Mouse (Mus musculus) kidney, embryonic 14.5 days (tissue): Measurements from ENCODE around the gene Cd27. TPM values are rescaled to one million over a fixed set of nuclear protein-coding genes. Genes with fewer than 3 reads are reported as not detected.
"Not testable (repeated sequence)": the region's sequence is repeated elsewhere in the genome, so short reads cannot be mapped to it uniquely, and the experiment has no call there.

Experiments
- ATAC-seq: fragments of 200-750 bp; cut with Nextera tagmentation; 2 replicates; pipeline ENCODE4 v1.8.0; 2017; ENCODE audit warnings: moderate number of reproducible peaks, mild to moderate bottlenecking, moderate TSS enrichment, moderate library complexity; ENCODE audit not compliant: low FRiP score, low TSS enrichment
- H3K27ac ChIP-seq: fragments of 300-500 bp; sonication (generic); 2 replicates; pipeline ENCODE4 v1.5.1; 2014; ENCODE audit warnings: low read depth, mild to moderate bottlenecking, low read length, moderate library complexity, mixed read lengths
- H3K27me3 ChIP-seq: fragments of 300-500 bp; sonication (generic); 2 replicates; pipeline ENCODE4 v1.6.1; 2014; ENCODE audit warnings: mild to moderate bottlenecking, low read length; ENCODE audit not compliant: control insufficient read depth, insufficient read depth
- H3K36me3 ChIP-seq: fragments of 300-500 bp; sonication (generic); 2 replicates; pipeline ENCODE4 v1.6.1; 2014; ENCODE audit warnings: low read length, mixed read lengths; ENCODE audit not compliant: control insufficient read depth, insufficient read depth
- H3K4me1 ChIP-seq: fragments of 300-500 bp; sonication (generic); 2 replicates; pipeline ENCODE4 v1.6.1; 2014; ENCODE audit warnings: low read length, mixed read lengths; ENCODE audit not compliant: control insufficient read depth, insufficient read depth
- H3K4me2 ChIP-seq: fragments of 300-500 bp; sonication (generic); replicated peaks from 2 replicates; pipeline ENCODE4 v1.6.1; 2014; ENCODE audit warnings: low read depth, mild to moderate bottlenecking, low read length
- H3K4me3 ChIP-seq: fragments of 300-500 bp; sonication (generic); 2 replicates; pipeline ENCODE4 v1.5.1; 2014; ENCODE audit warnings: mild to moderate bottlenecking, low read length
- H3K9ac ChIP-seq: fragments of 300-500 bp; sonication (generic); 2 replicates; pipeline ENCODE4 v1.6.1; 2014; ENCODE audit warnings: low read depth, mild to moderate bottlenecking, low read length, moderate library complexity
- H3K9me3 ChIP-seq: fragments of 300-500 bp; sonication (generic); 2 replicates; pipeline ENCODE4 v1.6.1; 2016; ENCODE audit warnings: low read length; ENCODE audit not compliant: control insufficient read depth
- WGBS: fragments of 180-500 bp; shearing (Covaris S2); extraction: QIAGEN DNeasy Blood & Tissue Kit; methylation state at CpG from one replicate; pipeline ENCODE4 v1.1.7; 2014; 5-methylcytosine and 5-hydroxymethylcytosine counted together
- polyA plus RNA-seq: library from polyadenylated mRNA; unstranded; fragments of >200 nt; fragmentation: Nextera tagmentation; extraction: Ambion mirVana; gene quantifications from 2 replicates; pipeline ENCODE4 v1.2.1, GENCODE M21; 2014

Gene Cd27
- polyA plus RNA-seq, 1 experiment from 2014 or later: 1.5 TPM

DNA sequence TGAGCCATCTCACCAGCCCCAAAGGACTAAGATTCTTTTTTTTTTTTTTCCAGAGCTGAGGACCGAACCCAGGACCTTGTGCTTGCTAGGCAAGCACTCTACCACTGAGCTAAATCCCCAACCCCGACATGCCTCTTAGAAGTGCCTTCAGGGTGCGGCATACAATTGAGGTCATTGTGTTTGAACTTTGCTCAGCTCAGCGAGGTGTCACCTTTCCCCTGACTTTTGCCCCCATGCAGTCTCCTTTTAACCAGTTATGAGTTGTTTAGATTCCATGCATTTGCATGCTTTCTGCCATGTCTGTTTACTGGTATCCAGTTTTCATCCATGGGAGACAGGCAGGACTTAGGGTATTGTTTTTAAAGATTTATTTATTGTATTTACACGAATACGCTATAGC is 32.0 kb upstream of the Cd27 start:
- H3K27me3 ChIP-seq: no peaks in the 10 kb centered on the region
- H3K36me3 ChIP-seq: no peaks in the 10 kb centered on the region
- no peak overlapping the region for H3K27ac ChIP-seq
- no peak overlapping the region for H3K9ac ChIP-seq
- no peak for ATAC-seq
- no peaks in the 10 kb centered on the region for H3K4me1 ChIP-seq
- no peak overlapping the region for H3K4me3 ChIP-seq
- no peak overlapping the region for H3K4me2 ChIP-seq
- WGBS: 50% methylated on average over 6 of the region's 6 CpGs
- H3K9me3 ChIP-seq: no peaks in the 10 kb centered on the region

- Histone ChIP-seq H3K4me3 (no peak overlapping the region), H3K9me3 (no peaks in the 10 kb centered on the region), H3K4me1 (no peaks in the 10 kb centered on the region), H3K27ac (no peak overlapping the region), H3K36me3 (no peaks in the 10 kb centered on the region), H3K4me2 (no peak overlapping the region), H3K27me3 (no peaks in the 10 kb centered on the region), H3K9ac (no peak overlapping the region)
- WGBS: 83% methylated on average over 3 of the region's 3 CpGs
- ATAC-seq: no peak
These were observed 30.7 kb upstream of the Cd27 start for GRCm38 (mm10) chr6:125267469-125267868.

GRCm38 (mm10) chr6:125266600-125266999 is 29.8 kb upstream of the Cd27 start:
- H3K4me1 ChIP-seq, H3K36me3 ChIP-seq, ATAC-seq, H3K4me3 ChIP-seq, H3K4me2 ChIP-seq, H3K27me3 ChIP-seq, H3K9ac ChIP-seq, H3K9me3 ChIP-seq, H3K27ac ChIP-seq: not testable (repeated sequence)
- WGBS: 62% methylated on average over 6 of the region's 6 CpGs

DNA sequence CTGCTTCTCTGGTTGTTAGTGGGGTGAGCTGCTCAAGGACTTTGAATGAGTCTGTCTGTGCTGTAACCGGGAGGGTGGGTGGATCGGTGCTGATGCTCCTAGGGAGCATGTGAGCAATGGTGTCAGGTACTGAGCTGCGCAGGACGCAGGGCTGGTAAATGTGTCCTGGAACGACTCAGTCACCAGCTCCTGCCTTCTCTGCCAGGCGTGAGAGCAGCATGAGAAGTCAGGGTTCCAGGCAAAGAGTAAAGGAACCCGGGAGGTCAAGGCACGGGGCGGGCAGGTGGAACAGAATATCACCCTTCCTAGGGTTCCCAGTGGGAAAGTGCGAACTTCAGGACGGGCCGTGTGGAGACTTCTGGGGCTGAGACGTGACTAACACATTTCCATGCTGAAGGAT is 29.3 kb upstream of the Cd27 start:
- Histone ChIP-seq H3K4me3 (no peak overlapping the region), H3K9ac (no peak overlapping the region), H3K4me2 (no peak overlapping the region), H3K27me3 (no peaks in the 10 kb centered on the region), H3K9me3 (no peaks in the 10 kb centered on the region), H3K4me1 (no peaks in the 10 kb centered on the region), H3K27ac (no peak overlapping the region), H3K36me3 (no peaks in the 10 kb centered on the region)
- WGBS: 74% methylated on average over 13 of the region's 13 CpGs
- no peak for ATAC-seq

- H3K4me2 ChIP-seq: no peak overlapping the region
- no peaks in the 10 kb centered on the region for H3K9me3 ChIP-seq
- no peak overlapping the region for H3K4me3 ChIP-seq
- no peak for ATAC-seq
- H3K27me3 ChIP-seq: no peaks in the 10 kb centered on the region
- H3K4me1 ChIP-seq: no peaks in the 10 kb centered on the region
- no peak overlapping the region for H3K9ac ChIP-seq
- WGBS: 47% methylated on average over 10 of the region's 10 CpGs
- H3K27ac ChIP-seq: no peak overlapping the region
- no peaks in the 10 kb centered on the region for H3K36me3 ChIP-seq
These were observed 28.4 kb upstream of the Cd27 start for GRCm38 (mm10) chr6:125265239-125265638.

- no peak overlapping the region for H3K9ac ChIP-seq
- H3K4me2 ChIP-seq: no peak overlapping the region
- no peak for ATAC-seq
- H3K27me3 ChIP-seq: no peaks in the 10 kb centered on the region
- no peak overlapping the region for H3K27ac ChIP-seq
- no peaks in the 10 kb centered on the region for H3K4me1 ChIP-seq
- 81% methylated on average over 9 of the region's 9 CpGs for WGBS
- H3K9me3 ChIP-seq: no peaks in the 10 kb centered on the region
- no peak overlapping the region for H3K4me3 ChIP-seq
- no peaks in the 10 kb centered on the region for H3K36me3 ChIP-seq
These were observed 27.4 kb upstream of the Cd27 start for GRCm38 (mm10) chr6:125264219-125264618.

- Histone ChIP-seq H3K4me3 (no peak overlapping the region), H3K4me2 (no peak overlapping the region), H3K36me3 (no peaks in the 10 kb centered on the region), H3K9me3 (no peaks in the 10 kb centered on the region), H3K27me3 (no peaks in the 10 kb centered on the region), H3K4me1 (no peaks in the 10 kb centered on the region), H3K9ac (no peak overlapping the region), H3K27ac (no peak overlapping the region)
- 82% methylated on average over 10 of the region's 10 CpGs for WGBS
- ATAC-seq: no peak
These were observed 23.3 kb upstream of the Cd27 start for GRCm38 (mm10) chr6:125260006-125260555.

- Histone ChIP-seq H3K4me2 (no peak overlapping the region), H3K4me3 (no peak overlapping the region), H3K36me3 (no peaks in the 10 kb centered on the region), H3K27me3 (no peaks in the 10 kb centered on the region), H3K27ac (no peak overlapping the region), H3K9ac (no peak overlapping the region), H3K9me3 (no peaks in the 10 kb centered on the region), H3K4me1 (no peaks in the 10 kb centered on the region)
- no peak for ATAC-seq
- WGBS: 74% methylated on average over 8 of the region's 8 CpGs
These were observed 19.6 kb upstream of the Cd27 start for GRCm38 (mm10) chr6:125256222-125256966.

DNA sequence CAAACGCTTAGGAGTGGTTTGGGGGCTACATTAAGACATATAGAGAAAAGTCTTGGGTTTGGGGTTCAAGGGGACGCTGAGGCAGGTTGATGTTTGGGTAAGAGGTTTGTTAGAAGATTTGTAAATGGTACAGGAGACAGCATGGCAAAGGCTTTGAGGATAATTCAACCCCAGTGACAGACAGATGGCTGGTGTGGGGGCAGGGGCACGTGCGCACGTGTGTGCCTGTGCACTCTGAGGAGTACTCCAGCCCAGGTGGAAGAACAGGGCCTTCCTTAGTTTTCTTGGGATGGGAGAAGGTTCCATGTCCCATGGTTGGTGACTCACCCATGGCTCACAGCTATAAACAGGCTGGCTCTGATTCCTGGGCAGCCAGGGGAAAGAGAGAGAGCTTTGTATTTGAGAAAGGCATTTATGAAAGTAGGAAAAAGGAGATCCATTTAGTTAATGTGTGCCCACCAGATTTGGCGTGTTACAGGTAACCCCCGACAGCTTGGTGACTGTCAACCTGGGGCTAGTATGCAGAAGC is 18.8 kb upstream of the Cd27 start:
- no peak for ATAC-seq
- H3K36me3 ChIP-seq: no peaks in the 10 kb centered on the region
- no peaks in the 10 kb centered on the region for H3K9me3 ChIP-seq
- no peaks in the 10 kb centered on the region for H3K27me3 ChIP-seq
- no peak overlapping the region for H3K4me2 ChIP-seq
- H3K9ac ChIP-seq: no peak overlapping the region
- WGBS: 83% methylated on average over 7 of the region's 7 CpGs
- H3K27ac ChIP-seq: no peak overlapping the region
- H3K4me1 ChIP-seq: no peaks in the 10 kb centered on the region
- H3K4me3 ChIP-seq: no peak overlapping the region
